Mouse (Mus musculus) kidney, embryonic 14.5 days (tissue): ENCODE data around the gene Tmem94. TPM values are rescaled to one million over a fixed set of nuclear protein-coding genes. Genes with fewer than 3 reads are reported as not detected.

Experiments used
- ATAC-seq: fragments of 200-750 bp; cut with Nextera tagmentation; 2 replicates; pipeline ENCODE4 v1.8.0; 2017; ENCODE audit warnings: moderate number of reproducible peaks, mild to moderate bottlenecking, moderate TSS enrichment, moderate library complexity; ENCODE audit not compliant: low FRiP score, low TSS enrichment
- H3K27ac ChIP-seq: fragments of 300-500 bp; sonication (generic); 2 replicates; pipeline ENCODE4 v1.5.1; 2014; ENCODE audit warnings: low read depth, mild to moderate bottlenecking, low read length, moderate library complexity, mixed read lengths
- H3K27me3 ChIP-seq: fragments of 300-500 bp; sonication (generic); 2 replicates; pipeline ENCODE4 v1.6.1; 2014; ENCODE audit warnings: mild to moderate bottlenecking, low read length; ENCODE audit not compliant: control insufficient read depth, insufficient read depth
- H3K36me3 ChIP-seq: fragments of 300-500 bp; sonication (generic); 2 replicates; pipeline ENCODE4 v1.6.1; 2014; ENCODE audit warnings: low read length, mixed read lengths; ENCODE audit not compliant: control insufficient read depth, insufficient read depth
- H3K4me1 ChIP-seq: fragments of 300-500 bp; sonication (generic); 2 replicates; pipeline ENCODE4 v1.6.1; 2014; ENCODE audit warnings: low read length, mixed read lengths; ENCODE audit not compliant: control insufficient read depth, insufficient read depth
- H3K4me2 ChIP-seq: fragments of 300-500 bp; sonication (generic); replicated peaks from 2 replicates; pipeline ENCODE4 v1.6.1; 2014; ENCODE audit warnings: low read depth, mild to moderate bottlenecking, low read length
- H3K4me3 ChIP-seq: fragments of 300-500 bp; sonication (generic); 2 replicates; pipeline ENCODE4 v1.5.1; 2014; ENCODE audit warnings: mild to moderate bottlenecking, low read length
- H3K9ac ChIP-seq: fragments of 300-500 bp; sonication (generic); 2 replicates; pipeline ENCODE4 v1.6.1; 2014; ENCODE audit warnings: low read depth, mild to moderate bottlenecking, low read length, moderate library complexity
- H3K9me3 ChIP-seq: fragments of 300-500 bp; sonication (generic); 2 replicates; pipeline ENCODE4 v1.6.1; 2016; ENCODE audit warnings: low read length; ENCODE audit not compliant: control insufficient read depth
- WGBS: fragments of 180-500 bp; shearing (Covaris S2); extraction: QIAGEN DNeasy Blood & Tissue Kit; methylation state at CpG from one replicate; pipeline ENCODE4 v1.1.7; 2014; 5-methylcytosine and 5-hydroxymethylcytosine counted together
- polyA plus RNA-seq: library from polyadenylated mRNA; unstranded; fragments of >200 nt; fragmentation: Nextera tagmentation; extraction: Ambion mirVana; gene quantifications from 2 replicates; pipeline ENCODE4 v1.2.1, GENCODE M21; 2014

Tmem94 gene
- polyA plus RNA-seq, 1 experiment from 2014 or later: 19.9 TPM

DNA sequence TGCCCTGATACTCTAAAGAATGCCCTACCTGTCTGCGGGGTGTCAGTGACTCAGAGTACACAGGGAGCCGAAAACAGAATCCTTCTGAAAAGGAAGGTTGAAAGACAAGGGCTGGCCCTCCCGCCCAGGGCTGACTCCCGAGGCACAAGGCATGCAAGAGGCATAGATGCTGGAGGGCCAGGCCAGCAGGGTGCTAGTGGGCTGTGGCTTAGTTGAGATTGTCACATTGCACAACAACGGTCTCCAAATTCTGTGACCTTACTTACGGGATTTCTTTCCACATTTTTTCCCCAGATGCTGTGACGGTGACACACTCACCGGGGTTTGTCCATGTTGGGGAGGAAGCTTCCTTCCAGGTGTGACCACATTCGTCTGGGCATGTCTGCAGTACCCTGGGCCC, 11.7 kb downstream of the Tmem94 start:
- H3K4me2 ChIP-seq: no peak overlapping the region
- H3K36me3 ChIP-seq: no peaks in the 10 kb centered on the region
- no peak overlapping the region for H3K4me3 ChIP-seq
- H3K9ac ChIP-seq: no peak overlapping the region
- 76% methylated on average over 9 of the region's 9 CpGs for WGBS
- peaks cover 58% of the 10 kb centered on the region for H3K4me1 ChIP-seq
- H3K27ac ChIP-seq: 0 out of 2 replicates have a peak overlapping the region, but pooled peaks have one; percentile 30
- no peaks in the 10 kb centered on the region for H3K27me3 ChIP-seq
- ATAC-seq: no peak
- H3K9me3 ChIP-seq: no peaks in the 10 kb centered on the region

DNA sequence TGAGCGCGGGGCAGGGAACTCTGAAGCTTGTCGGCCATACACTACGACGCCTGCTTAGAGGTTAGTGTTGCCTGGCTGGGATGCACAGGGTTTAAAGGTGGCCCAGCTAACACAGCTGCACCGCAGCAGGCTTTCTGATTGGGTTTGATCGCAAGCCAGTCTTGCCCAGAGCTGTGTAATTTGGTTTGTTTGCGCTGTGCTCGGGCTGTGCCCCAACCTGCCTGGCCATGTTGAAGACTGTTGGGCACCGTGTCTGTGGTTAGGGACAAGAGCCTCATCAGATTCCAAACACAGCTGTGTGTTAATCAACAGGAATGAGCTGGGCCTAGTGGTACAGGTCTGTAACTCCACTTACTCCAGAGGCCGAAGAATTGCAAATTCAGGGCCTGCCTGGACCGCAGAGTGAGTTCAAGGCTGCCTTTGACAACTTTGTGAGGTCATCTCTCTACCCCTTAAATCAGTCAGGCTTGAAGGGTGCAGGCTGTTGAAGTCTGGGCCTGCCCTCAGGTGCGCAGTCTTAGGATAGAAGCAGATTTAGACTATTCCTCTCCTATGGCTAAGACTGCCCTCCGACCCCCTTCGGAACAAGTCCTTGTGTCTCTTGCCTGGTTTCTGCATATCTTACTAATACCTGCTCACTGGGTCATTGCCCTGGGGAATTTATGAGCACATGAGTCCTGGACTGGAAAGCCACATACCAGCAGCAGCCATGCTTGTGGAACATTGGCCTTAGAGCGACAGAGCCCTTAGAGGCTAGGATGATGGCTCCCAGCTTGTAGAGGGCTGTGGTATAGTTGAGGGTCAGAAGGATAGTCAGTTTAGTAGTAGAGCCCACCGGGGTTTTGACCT, 12.5 kb downstream of the Tmem94 start:
- peaks cover 58% of the 10 kb centered on the region for H3K4me1 ChIP-seq
- no peak overlapping the region for H3K4me3 ChIP-seq
- H3K9ac ChIP-seq: no peak overlapping the region
- no peaks in the 10 kb centered on the region for H3K27me3 ChIP-seq
- ATAC-seq: no peak
- WGBS: 72% methylated on average over 17 of the region's 17 CpGs
- no peaks in the 10 kb centered on the region for H3K36me3 ChIP-seq
- 0 out of 2 replicates have a peak overlapping the region, but pooled peaks have one; percentile 30 for H3K27ac ChIP-seq
- no peaks in the 10 kb centered on the region for H3K9me3 ChIP-seq
- H3K4me2 ChIP-seq: no peak overlapping the region

DNA sequence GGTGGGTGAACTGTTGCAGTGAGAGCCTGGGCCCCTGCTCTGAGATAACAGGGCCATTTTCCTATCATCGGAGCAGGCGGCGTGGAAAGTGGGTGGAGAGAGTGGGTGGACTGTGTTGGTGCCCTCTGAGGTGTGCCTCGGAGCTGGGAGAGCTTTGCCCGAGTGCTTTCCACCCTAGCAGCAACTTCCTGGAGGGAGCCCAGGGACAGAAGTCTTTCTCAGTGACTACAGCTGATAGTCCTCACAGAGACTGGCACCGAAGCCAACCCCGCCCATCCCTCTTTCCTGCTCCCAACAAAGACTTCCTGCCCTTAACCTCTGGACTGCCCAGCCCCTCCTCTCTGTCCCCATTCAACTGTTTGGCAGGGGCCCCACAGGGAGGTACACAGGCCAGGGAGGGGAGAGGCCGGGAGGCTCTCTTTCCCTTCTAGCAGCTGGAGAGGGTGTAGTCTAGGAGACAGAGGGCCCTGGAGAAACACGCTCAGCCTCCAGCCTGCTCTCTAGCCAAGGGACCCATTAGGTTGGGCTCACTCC, 13.9 kb downstream of the Tmem94 start:
- Histone ChIP-seq H3K9me3 (no peaks in the 10 kb centered on the region), H3K27me3 (no peaks in the 10 kb centered on the region), H3K36me3 (no peaks in the 10 kb centered on the region), H3K4me1 (peaks cover 58% of the 10 kb centered on the region), H3K4me2 (peak overlapping the region; percentile 21; the same call in 1 of the 2 replicates), H3K9ac (no peak overlapping the region), H3K27ac (peak overlapping the region; percentile 74), H3K4me3 (no peak overlapping the region)
- peak; percentile 92 for ATAC-seq
- WGBS: 6% methylated on average over 9 of the region's 9 CpGs

DNA sequence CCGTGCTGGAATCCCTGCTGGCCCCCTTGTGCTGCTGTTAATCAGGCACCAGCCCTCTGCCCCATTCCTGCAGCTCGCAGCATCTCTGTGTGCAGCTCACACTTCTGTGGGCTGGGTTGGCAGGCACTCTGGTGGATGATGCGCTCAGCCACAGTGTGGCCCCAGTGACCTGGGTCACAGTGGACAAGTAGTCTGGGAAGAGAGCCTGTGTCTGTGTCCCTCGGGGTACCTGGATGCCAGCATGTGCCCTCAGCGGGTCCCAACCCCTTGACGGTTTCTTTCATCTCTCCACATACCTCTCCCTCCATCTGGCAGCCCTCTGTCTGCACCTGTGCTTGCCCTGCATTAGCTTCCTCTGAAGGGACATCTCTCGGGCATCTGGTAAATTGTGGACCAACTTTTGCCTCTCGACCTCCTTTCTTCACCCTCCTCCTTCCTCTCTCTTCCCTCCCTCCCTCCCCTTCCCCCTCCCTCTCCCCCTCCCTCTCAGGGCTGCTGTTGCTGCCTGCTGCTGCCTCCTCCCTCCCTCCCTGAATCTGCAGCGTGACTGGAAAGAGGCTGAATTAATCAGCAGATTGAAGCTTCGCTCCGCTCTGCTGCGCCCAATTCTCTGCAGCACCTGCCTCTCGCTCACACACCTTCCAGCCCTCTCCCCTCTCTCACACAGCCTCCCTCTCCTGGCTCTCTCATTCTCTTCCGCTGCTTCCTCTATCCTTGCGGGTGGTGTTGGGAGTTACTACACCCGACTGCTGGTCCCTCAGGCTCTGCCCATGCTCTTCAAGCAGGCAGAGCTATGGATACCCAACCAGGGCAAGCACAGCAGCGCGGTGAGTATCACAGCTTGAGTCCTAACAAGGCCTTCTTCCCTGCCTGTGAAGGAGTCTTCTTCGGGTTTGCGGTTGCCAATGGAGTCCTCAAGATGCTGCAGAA, 15.2 kb downstream of the Tmem94 start:
- Histone ChIP-seq H3K4me2 (no peak overlapping the region; the same call in 1 of the 2 replicates), H3K9ac (no peak overlapping the region; the same call in 1 of the 2 replicates), H3K27me3 (no peaks in the 10 kb centered on the region)

DNA sequence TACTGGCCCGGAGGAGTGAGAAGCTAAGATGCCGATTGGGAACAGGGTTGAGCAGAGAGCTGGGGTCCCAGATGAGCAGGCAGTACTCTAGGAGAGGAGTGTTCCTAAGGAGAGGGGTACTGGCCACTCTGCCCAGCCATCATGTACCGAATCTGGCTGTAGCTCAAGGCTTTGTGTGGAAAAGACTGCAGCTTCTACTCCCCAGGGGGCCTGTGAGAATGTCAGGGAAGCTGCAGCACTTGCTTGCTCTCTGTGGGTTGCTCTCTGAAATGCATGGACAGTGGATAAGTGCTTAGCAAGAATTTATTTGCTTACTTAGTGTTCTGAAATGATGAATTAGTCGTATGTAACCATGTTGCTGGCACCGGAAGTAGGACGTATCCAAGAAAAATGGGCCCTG, 21.2 kb downstream of the Tmem94 start:
- Histone ChIP-seq H3K4me2 (no peak overlapping the region), H3K36me3 (peaks cover 35% of the 10 kb centered on the region), H3K9me3 (no peaks in the 10 kb centered on the region), H3K27ac (no peak overlapping the region), H3K4me3 (no peak overlapping the region), H3K27me3 (no peaks in the 10 kb centered on the region), H3K4me1 (0 out of 2 replicates have a peak, but pooled peaks cover 8% of the 10 kb centered on the region), H3K9ac (peak overlapping the region; percentile 31; the same call in 1 of the 2 replicates)
- 72% methylated on average over 6 of the region's 6 CpGs for WGBS
- no peak for ATAC-seq

More for the DNA sequence above, 15.2 kb downstream of the Tmem94 start:
- H3K4me1 ChIP-seq: peaks cover 51% of the 10 kb centered on the region
- H3K4me3 ChIP-seq: no peak overlapping the region
- peak overlapping the region; percentile 70; the same call in 1 of the 2 replicates for H3K27ac ChIP-seq
- ATAC-seq: 0 out of 2 replicates have a peak, but pooled peaks have one; percentile 13
- 20% methylated on average over 20 of the region's 20 CpGs for WGBS
- H3K36me3 ChIP-seq: 0 out of 2 replicates have a peak, but pooled peaks cover 2% of the 10 kb centered on the region
- H3K9me3 ChIP-seq: no peaks in the 10 kb centered on the region

DNA sequence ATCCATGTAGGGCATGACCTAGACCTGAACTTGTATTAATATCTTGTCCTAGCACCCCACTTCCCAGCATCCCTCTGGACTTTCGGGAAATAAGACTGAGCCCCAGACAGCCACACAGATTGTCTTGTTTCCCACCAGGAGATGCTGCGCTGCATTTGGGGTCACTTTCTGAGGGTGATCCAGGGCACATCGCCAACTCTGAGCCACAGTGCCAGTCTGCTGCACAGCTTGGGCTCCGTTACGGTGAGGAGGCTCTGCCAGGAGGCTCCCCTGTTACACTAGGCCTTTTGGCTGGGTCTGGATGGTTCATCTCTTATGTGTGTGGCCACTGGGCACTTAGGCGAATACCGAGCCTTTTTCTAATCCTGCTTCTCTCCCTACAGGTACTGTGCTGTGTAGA, 24.6 kb downstream of the Tmem94 start:
- H3K27ac ChIP-seq: no peak overlapping the region
- WGBS: 96% methylated on average over 7 of the region's 7 CpGs
- H3K9me3 ChIP-seq: no peaks in the 10 kb centered on the region
- H3K9ac ChIP-seq: no peak overlapping the region
- no peaks in the 10 kb centered on the region for H3K27me3 ChIP-seq
- H3K36me3 ChIP-seq: peaks cover 68% of the 10 kb centered on the region
- H3K4me2 ChIP-seq: no peak overlapping the region
- ATAC-seq: no peak
- H3K4me1 ChIP-seq: 0 out of 2 replicates have a peak, but pooled peaks cover 8% of the 10 kb centered on the region
- H3K4me3 ChIP-seq: no peak overlapping the region

DNA sequence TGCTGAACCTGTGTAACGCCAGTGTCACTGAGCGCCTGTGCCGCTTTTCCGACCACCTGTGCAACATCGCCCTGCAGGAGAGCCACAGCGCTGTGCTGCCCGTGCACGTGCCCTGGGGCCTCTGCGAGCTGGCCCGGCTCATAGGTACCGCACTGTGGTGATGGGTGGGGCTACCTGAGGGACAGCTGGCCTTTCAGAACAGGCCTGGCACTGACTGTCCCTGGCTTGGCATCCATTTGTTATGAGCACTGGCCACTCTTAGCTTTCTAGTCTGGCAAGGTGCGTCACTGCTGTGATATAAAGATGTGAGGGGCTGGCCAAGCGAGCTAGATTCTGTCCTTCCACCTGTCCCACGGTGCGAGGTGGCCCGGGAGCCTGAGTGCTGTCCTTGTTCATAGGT, 26.7 kb downstream of the Tmem94 start:
- no peak overlapping the region for H3K9ac ChIP-seq
- 0 out of 2 replicates have a peak, but pooled peaks cover 3% of the 10 kb centered on the region for H3K4me1 ChIP-seq
- 90% methylated on average over 16 of the region's 16 CpGs for WGBS
- peaks cover 79% of the 10 kb centered on the region for H3K36me3 ChIP-seq
- H3K9me3 ChIP-seq: no peaks in the 10 kb centered on the region
- ATAC-seq: no peak
- H3K4me3 ChIP-seq: no peak overlapping the region
- H3K27ac ChIP-seq: no peak overlapping the region
- no peak overlapping the region for H3K4me2 ChIP-seq
- H3K27me3 ChIP-seq: no peaks in the 10 kb centered on the region

DNA sequence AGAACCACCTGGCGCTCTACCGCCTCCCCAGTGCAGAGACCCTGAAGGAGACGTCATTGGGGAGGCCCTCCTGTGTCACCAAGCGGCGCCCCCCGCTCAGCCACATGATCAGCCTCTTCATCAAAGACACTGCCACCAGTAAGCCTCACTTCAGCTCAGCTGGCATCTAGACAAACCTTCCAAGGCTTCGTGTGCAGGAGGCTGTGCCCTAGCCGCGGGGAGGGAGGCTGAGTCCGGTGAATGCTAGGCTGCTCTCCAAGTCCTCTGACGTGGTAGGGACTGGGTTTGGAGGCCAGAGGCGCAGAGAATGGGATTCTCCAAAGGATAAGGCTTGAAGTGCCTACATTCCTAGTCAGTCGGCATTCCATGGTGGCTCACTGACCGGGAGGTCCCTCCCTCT, 27.1 kb downstream of the Tmem94 start:
- no peaks in the 10 kb centered on the region for H3K27me3 ChIP-seq
- no peak overlapping the region for H3K4me2 ChIP-seq
- H3K9me3 ChIP-seq: no peaks in the 10 kb centered on the region
- no peak overlapping the region for H3K27ac ChIP-seq
- H3K4me3 ChIP-seq: no peak overlapping the region
- no peak for ATAC-seq
- H3K4me1 ChIP-seq: 0 out of 2 replicates have a peak, but pooled peaks cover 3% of the 10 kb centered on the region
- no peak overlapping the region for H3K9ac ChIP-seq
- 87% methylated on average over 14 of the region's 14 CpGs for WGBS
- H3K36me3 ChIP-seq: peaks cover 80% of the 10 kb centered on the region
